Mouse (Mus musculus) cerebellum, adult 9-11 months (tissue): Measurements from ENCODE around the gene Prl4a1.
"Not testable (repeated sequence)": the region's sequence is repeated elsewhere in the genome, so short reads cannot be mapped to it uniquely, and the experiment has no call there.

Experiments used
- DNase-seq: peaks from one replicate; pipeline ENCODE4 v3.0.0; 2022

Gene Prl4a1

GRCm38 (mm10) chr13:28015912-28016311, at the start of gene Prl4a1:
Gene Prl4a1, plus strand, starts transcription at chr13:28016212.
- DNase-seq, result no peak

- no peak for DNase-seq
Observed at GRCm38 (mm10) chr13:27972931-27973330, 43.1 kb upstream of the Prl4a1 start.

GRCm38 (mm10) chr13:27974281-27974680, 41.7 kb upstream of the Prl4a1 start:
- not testable (repeated sequence) for DNase-seq

GRCm38 (mm10) chr13:27977646-27978045, 38.4 kb upstream of the Prl4a1 start:
- no peak for DNase-seq

- not testable (repeated sequence) for DNase-seq
Observed at GRCm38 (mm10) chr13:27996557-27996956, 19.5 kb upstream of the Prl4a1 start.

GRCm38 (mm10) chr13:28029330-28029729, 13.3 kb downstream of the Prl4a1 start:
- no peak for DNase-seq

GRCm38 (mm10) chr13:28069315-28069714, 53.3 kb downstream of the Prl4a1 start:
- DNase-seq, result no peak
